Mouse (Mus musculus) midbrain, embryonic 11.5 days (tissue): ENCODE measurements around the gene Clic3. TPM values are rescaled to one million over a fixed set of nuclear protein-coding genes. Genes with fewer than 3 reads are reported as not detected.

Experiments
- ATAC-seq: fragments of 200-750 bp; cut with Nextera tagmentation; 2 replicates; pipeline ENCODE4 v1.8.0; 2017; ENCODE audit warnings: moderate TSS enrichment, moderate library complexity; ENCODE audit not compliant: low FRiP score
- DNase-seq: peaks from one replicate; pipeline ENCODE4 v3.0.0; 2015; ENCODE audit warnings: low spot score; ENCODE audit errors: missing footprints
- H3K27ac ChIP-seq: fragments of 300-500 bp; sonication (generic); 2 replicates; pipeline ENCODE4 v1.5.1; 2014; ENCODE audit warnings: low read depth, low read length
- H3K27me3 ChIP-seq: fragments of 300-500 bp; sonication (generic); 2 replicates; pipeline ENCODE4 v1.6.1; 2014; ENCODE audit warnings: mild to moderate bottlenecking, low read length, moderate library complexity, mixed read lengths; ENCODE audit not compliant: control insufficient read depth, insufficient read depth
- H3K36me3 ChIP-seq: fragments of 300-500 bp; sonication (generic); 2 replicates; pipeline ENCODE4 v1.6.1; 2014; ENCODE audit warnings: mild to moderate bottlenecking, low read length, moderate library complexity, mixed read lengths; ENCODE audit not compliant: control insufficient read depth, insufficient read depth
- H3K4me1 ChIP-seq: fragments of 300-500 bp; sonication (generic); 2 replicates; pipeline ENCODE4 v1.6.1; 2014; ENCODE audit warnings: low read length; ENCODE audit not compliant: control insufficient read depth, insufficient read depth
- H3K4me2 ChIP-seq: fragments of 300-500 bp; sonication (generic); 2 replicates; pipeline ENCODE4 v1.6.1; 2014; ENCODE audit warnings: mild to moderate bottlenecking, moderate library complexity
- H3K4me3 ChIP-seq: fragments of 300-500 bp; sonication (generic); 2 replicates; pipeline ENCODE4 v1.5.1; 2014; ENCODE audit warnings: low read depth, low read length
- H3K9ac ChIP-seq: fragments of 300-500 bp; sonication (generic); 2 replicates; pipeline ENCODE4 v1.6.1; 2014; ENCODE audit warnings: low read length
- H3K9me3 ChIP-seq: fragments of 300-500 bp; sonication (generic); 2 replicates; pipeline ENCODE4 v1.6.1; 2016; ENCODE audit warnings: low read length; ENCODE audit not compliant: control insufficient read depth
- WGBS: fragments of 180-500 bp; shearing (Covaris S2); extraction: QIAGEN DNeasy Blood & Tissue Kit; methylation state at CpG from one replicate; pipeline ENCODE4 v1.1.7; 2014; 5-methylcytosine and 5-hydroxymethylcytosine counted together
- polyA plus RNA-seq: library from polyadenylated mRNA; unstranded; fragments of >200 nt; fragmentation: Nextera tagmentation; extraction: Ambion mirVana; gene quantifications from 2 replicates; pipeline ENCODE4 v1.2.1, GENCODE M21; 2014

Clic3 gene
- polyA plus RNA-seq, 1 experiment from 2014 or later, result 0.25 TPM

DNA sequence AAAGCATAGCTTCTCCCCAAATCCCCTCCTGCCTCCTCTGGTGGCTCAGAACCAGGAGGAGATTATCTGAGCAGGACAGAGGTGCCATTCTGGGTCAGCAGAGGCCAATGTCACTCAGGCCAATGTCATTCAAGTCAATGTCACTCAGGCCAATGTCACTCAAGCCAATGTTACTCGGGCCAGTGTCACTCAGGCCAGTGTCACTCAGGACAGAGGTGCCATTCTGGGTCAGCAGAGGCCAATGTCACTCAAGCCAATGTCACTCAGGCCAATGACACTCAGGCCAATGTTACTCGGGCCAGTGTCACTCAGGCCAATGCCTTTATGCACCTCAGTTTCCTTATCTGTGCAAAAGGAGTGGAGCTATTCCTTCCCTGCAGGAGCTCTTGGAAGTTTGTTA lies 15.9 kb downstream of the Clic3 start:
- Histone ChIP-seq H3K9ac (no peak overlapping the region), H3K36me3 (no peaks in the 10 kb centered on the region), H3K4me3 (no peak overlapping the region), H3K9me3 (no peaks in the 10 kb centered on the region), H3K27me3 (no peaks in the 10 kb centered on the region), H3K27ac (no peak overlapping the region), H3K4me2 (no peak overlapping the region), H3K4me1 (no peaks in the 10 kb centered on the region)
- ATAC-seq, result no peak
- DNase-seq, result peak; percentile 37
- WGBS, result 70% methylated on average over 2 of the region's 2 CpGs

DNA sequence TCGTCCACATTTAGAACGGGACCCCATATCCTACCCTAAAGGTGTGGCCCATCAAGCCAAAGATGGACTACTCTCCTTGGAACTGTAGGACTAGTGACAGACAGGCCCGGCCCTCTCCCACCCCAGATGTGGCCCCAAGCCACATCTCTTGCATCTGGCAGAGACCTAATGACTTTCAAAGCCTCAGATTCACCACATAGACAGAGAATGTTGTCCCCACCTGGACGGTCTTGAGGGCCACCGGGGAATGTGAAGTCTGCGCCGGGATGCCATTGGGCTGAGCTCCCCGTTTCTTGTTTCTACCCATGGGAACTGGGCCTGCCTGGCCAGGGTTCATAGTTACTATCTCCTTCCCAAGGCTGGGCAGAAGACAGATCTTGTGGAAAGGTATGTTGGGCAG lies 20.9 kb downstream of the Clic3 start:
- no peak overlapping the region for H3K27ac ChIP-seq
- no peaks in the 10 kb centered on the region for H3K9me3 ChIP-seq
- 91% methylated on average over 8 of the region's 8 CpGs for WGBS

DNA sequence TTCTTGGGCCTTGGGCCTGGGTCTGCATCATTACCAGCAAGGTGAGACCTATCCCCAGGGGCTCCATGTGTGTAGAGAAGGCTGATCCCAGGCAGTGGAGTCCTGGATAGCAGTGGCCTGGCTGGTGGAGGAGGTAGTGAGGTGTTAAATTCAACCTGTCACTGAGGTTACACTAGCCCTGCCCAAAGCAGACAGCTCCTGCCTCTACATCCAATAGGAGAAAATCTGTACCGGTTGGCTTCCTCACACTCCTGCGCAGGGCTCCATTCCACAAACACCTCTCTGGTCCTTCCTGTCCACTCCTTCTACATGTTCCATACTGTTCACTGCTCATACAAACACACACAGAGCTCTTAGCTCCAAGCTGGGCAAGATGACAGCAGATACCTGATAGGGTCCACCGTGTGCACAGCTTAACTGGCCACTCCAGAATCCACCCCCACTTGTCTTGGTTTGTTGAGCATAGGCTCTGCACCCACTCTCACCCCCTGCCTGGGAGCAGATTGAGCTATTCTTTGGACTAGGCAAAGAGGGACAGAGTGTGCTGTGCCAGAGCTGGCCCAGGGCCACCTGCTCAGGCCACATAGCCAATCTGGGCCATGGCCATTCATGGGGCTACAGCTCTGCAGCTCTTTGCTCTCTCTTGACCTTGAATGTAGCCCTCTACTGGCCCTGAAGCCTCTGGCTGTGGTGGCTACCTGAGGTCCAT lies 21.5 kb downstream of the Clic3 start:
- Histone ChIP-seq H3K36me3 (no peaks in the 10 kb centered on the region), H3K4me1 (no peaks in the 10 kb centered on the region), H3K9ac (no peak overlapping the region), H3K27me3 (no peaks in the 10 kb centered on the region), H3K4me2 (no peak overlapping the region), H3K9me3 (no peaks in the 10 kb centered on the region), H3K27ac (no peak overlapping the region), H3K4me3 (no peak overlapping the region)
- DNase-seq (no peak), ATAC-seq (no peak)
- WGBS, result 93% methylated on average over 3 of the region's 3 CpGs

More for the DNA sequence above, 20.9 kb downstream of the Clic3 start:
- H3K9ac ChIP-seq, result no peak overlapping the region
- no peaks in the 10 kb centered on the region for H3K4me1 ChIP-seq
- no peaks in the 10 kb centered on the region for H3K36me3 ChIP-seq
- H3K4me3 ChIP-seq, result no peak overlapping the region
- no peaks in the 10 kb centered on the region for H3K27me3 ChIP-seq
- DNase-seq (peak; percentile 51), ATAC-seq (no peak)
- H3K4me2 ChIP-seq, result no peak overlapping the region

DNA sequence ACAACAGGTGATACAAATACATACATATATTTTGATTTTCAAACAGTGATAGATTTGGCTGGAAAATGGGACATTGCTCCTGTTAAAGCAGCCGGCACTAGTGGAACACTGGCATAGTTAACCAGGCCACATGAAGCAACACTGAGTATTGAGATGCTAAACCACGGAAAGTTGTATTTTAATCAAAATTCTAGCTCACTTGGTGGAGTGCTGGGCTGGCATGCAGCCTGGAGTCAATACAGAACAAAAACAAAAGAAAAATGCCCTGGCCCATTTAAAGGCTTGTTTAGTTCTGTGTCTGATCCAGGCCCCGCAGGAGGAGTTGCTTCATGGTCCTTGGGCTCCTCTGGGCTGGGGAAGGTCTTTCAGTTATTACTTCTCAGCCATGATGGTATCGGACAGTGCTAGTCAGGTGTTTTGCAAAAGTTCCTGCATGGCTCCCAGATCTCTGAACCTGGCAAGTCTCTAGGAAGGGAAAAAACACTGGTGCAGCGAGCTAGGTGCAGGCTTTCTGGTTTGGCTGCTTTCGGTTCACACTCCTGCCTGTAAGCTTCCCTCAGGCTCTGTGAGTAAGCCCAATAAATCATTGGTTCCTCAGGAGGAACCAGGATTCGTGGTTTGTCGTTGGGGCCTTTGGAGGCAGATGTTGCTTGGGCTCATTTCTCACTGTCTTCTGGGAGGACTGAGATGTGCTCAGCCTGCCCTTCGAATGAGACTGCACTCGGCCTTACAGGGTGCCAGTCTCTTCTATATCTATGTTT lies 23.1 kb downstream of the Clic3 start:
- no peak for ATAC-seq
- 79% methylated on average over 10 of the region's 10 CpGs for WGBS
- H3K9ac ChIP-seq, result no peak overlapping the region

DNA sequence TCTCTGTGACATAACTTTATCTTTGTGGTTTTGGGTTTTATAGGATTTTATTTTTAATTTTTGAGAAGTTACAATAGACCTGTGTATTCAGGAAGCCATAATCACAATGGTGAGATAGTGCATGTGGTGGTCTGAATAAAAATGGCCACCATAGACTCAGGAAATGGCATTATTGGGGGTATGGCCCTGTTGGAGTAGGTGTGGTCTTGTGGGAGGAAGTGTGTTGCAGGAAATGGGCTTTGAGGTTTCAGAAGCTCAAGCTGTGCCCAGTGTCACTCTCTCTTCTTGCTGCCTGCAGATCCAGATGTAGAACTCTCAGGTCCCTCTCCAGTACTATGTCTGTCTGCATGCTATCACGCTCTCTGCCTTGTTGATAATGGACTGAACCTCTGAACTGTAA lies 23.9 kb downstream of the Clic3 start:
- no peak for ATAC-seq
- Histone ChIP-seq H3K9me3 (no peaks in the 10 kb centered on the region), H3K4me1 (no peaks in the 10 kb centered on the region), H3K4me3 (no peak overlapping the region), H3K27me3 (no peaks in the 10 kb centered on the region), H3K9ac (no peak overlapping the region), H3K27ac (no peak overlapping the region), H3K36me3 (no peaks in the 10 kb centered on the region), H3K4me2 (no peak overlapping the region)
- no peak for DNase-seq
- WGBS, result 82% methylated on average over 1 of the region's 1 CpGs

More for the DNA sequence above, 23.1 kb downstream of the Clic3 start:
- DNase-seq, result no peak
- no peak overlapping the region for H3K4me2 ChIP-seq
- H3K36me3 ChIP-seq, result no peaks in the 10 kb centered on the region
- no peak overlapping the region for H3K27ac ChIP-seq
- H3K9me3 ChIP-seq, result no peaks in the 10 kb centered on the region
- no peak overlapping the region for H3K4me3 ChIP-seq
- H3K4me1 ChIP-seq, result no peaks in the 10 kb centered on the region
- H3K27me3 ChIP-seq, result no peaks in the 10 kb centered on the region

DNA sequence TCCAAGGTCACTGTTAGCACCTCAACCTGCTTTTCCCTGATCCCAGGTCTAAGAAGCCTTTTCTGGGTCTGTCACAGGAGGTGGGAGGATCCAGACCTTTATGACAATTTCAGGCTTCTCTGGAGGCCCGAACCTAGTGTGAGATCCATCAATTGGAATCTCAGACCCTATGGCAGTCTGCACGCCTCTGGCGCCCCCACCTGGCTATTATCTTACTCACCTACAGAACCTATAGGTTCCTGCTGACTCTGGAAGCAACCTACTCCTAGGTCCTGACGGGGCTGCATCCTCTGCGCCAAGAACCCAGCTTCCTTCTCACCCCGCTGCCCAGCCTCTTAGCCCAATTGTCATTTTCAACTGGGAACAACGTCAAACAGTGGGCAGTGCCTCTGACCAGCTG lies 26.3 kb downstream of the Clic3 start:
- Histone ChIP-seq H3K4me2 (no peak overlapping the region), H3K36me3 (no peaks in the 10 kb centered on the region), H3K9ac (no peak overlapping the region), H3K4me3 (no peak overlapping the region), H3K9me3 (no peaks in the 10 kb centered on the region), H3K4me1 (no peaks in the 10 kb centered on the region), H3K27me3 (no peaks in the 10 kb centered on the region), H3K27ac (no peak overlapping the region)
- WGBS, result 22% methylated on average over 7 of the region's 7 CpGs
- DNase-seq, result no peak
- ATAC-seq, result no peak

DNA sequence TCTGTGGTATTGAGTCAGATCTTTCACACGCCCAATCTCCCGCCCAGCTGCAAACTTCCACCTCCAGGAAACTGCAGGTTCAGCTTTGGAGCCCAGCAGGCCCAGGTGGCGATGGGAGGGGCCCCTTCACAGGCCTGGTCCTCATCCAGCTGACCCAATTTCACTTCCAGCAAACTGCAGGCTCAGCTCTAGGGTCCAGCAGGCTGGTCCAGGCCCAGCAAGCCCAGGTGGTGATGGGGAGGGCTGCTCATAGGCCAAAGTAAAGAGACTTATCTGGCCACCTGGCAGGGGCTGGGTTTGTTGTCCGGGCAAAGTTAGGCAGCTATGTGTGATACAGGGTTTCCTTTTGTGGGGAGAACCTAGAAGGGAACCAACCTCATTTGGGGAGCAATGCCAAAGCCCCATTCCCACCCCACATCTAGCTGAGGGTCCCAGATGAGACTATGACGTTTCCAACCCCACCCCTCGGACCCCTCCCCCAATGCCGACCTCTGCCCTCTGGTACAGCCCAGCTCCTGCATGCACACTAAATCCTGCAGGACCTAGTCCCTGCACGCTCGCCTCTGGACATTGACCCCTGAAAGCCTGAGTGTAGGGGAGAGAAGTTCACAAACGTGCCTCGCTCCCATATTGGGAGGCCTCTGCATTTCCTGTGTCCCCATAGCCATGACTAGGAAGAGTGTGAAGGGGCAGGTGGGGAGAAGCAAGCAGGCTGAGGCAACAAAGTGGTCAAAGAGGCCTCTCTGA lies 28.4 kb downstream of the Clic3 start:
- Histone ChIP-seq H3K9ac (no peak overlapping the region), H3K4me3 (no peak overlapping the region), H3K27me3 (no peaks in the 10 kb centered on the region), H3K36me3 (no peaks in the 10 kb centered on the region), H3K9me3 (no peaks in the 10 kb centered on the region), H3K4me2 (no peak overlapping the region), H3K27ac (no peak overlapping the region), H3K4me1 (no peaks in the 10 kb centered on the region)
- no peak for DNase-seq
- 71% methylated on average over 11 of the region's 11 CpGs for WGBS
- ATAC-seq, result no peak

DNA sequence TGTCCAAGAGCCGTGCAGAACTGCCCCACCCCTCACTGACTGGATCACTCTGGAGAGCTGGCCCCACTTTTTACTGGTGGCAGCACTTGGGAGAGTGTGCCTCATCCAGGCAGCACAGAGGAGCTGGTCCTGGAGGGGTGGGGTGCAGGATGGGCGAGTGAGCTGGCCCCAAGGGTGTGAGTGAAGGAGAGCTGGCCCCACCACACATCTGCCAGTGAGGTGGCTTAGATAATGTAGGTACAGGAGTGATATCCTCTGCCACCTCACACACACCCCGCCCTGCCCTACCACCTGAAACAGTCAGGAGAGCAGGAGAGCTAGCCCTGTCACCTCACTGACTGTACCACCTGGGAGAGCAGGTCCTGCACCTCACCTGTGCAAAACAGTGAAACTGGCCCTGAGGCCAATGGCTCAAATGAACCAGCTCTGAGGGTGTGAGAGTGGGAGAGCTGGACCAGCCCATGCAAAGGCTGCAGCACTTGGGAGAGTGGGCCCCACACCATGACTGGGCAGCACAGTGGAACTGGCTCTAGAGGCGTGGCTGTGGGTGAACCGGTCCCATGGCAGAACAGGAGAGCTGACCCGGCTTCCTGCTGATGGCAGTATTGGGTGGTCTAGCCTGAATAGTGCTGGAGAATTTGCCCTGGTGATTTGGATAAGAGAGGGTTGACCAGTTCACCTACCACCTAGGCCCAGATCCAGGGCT lies 31.5 kb downstream of the Clic3 start:
- Histone ChIP-seq H3K36me3 (no peaks in the 10 kb centered on the region), H3K4me2 (no peak overlapping the region), H3K4me3 (no peak overlapping the region), H3K9me3 (no peaks in the 10 kb centered on the region), H3K27me3 (no peaks in the 10 kb centered on the region), H3K9ac (no peak overlapping the region), H3K27ac (no peak overlapping the region), H3K4me1 (no peaks in the 10 kb centered on the region)
- no peak for DNase-seq
- ATAC-seq, result no peak
- 78% methylated on average over 6 of the region's 6 CpGs for WGBS
